Mouse (Mus musculus) liver, adult 2 months (tissue): ENCODE data around the gene Tspan11.

ENCODE experiments used
- CTCF ChIP-seq: fragments of 200-500 bp; IDR thresholded peaks from 2 replicates; pipeline ENCODE4 v1.5.1; 2011; ENCODE audit warnings: low read depth, low read length, control low read depth
- POLR2A ChIP-seq: fragments of 200-500 bp; IDR thresholded peaks from 2 replicates; pipeline ENCODE4 v1.6.1; 2011; ENCODE audit warnings: low read length, control low read depth; ENCODE audit not compliant: insufficient read depth; ENCODE audit errors: extremely low read depth

GRCm38 (mm10) chr6:127876436-127876835 is 11.0 kb upstream of the Tspan11 start:
- TF ChIP-seq CTCF (no peak), POLR2A (no peak)
